Mouse (Mus musculus): ENCODE measurements around the gene Thra. TPM values are rescaled to one million over a fixed set of nuclear protein-coding genes. Genes with fewer than 3 reads are reported as not detected.
A peak's percentile ranks its signal among the peaks of the same experiment; 100 is the strongest.

The Thra gene
- total and polyA plus RNA-seq, 3 experiments: 22.0 to 50.9 TPM; not detected in 1

DNA sequence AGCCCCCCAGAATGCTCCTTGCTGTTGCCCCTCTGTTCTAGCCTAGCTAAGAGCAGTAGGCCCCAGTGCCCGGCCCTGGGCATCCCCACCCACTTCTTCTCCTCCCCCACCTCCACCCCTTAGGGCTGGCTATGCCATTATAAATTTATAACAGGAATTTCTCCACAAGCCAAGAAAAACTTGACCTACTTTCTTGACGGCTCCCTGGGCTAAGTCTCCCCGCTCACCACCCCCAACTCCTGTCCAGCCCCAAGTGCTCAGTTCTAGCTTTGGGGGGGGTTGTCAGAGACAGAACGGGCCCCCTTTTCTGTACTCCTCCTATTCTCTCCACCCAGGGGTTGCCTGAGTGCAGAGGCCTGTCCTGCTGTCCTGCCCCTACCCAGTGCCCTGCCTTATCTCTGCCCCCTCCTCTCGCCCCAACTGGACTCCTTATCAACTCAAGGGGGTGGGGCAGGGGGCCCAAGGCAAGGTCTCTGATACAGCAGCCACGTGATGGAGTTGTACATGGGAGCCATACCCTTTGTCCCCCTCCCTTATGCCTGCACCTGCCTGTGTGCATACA, 10.9 kb downstream of the Thra start:
- Histone ChIP-seq H3K4me1 (ENCODE audit: control insufficient read depth in 1 of 2, insufficient read depth in 2 of 2, low read length in 2 of 2) (peaks cover 63 to 72% of the 10 kb centered on the region in 2 experiments), H3K9ac (ENCODE audit: control insufficient read depth, low read depth, low read length, poor library complexity, severe bottlenecking) (peak overlapping the region; percentile 51), H3K9me3 (replicated peaks; ENCODE audit: insufficient read depth, low read length) (no peaks in the 10 kb centered on the region), H3K36me3 (ENCODE audit: control insufficient read depth in 1 of 2, insufficient read depth in 2 of 2, low read length in 2 of 2) (peaks cover 0 to 56% of the 10 kb centered on the region in 2 experiments; a peak in 2 of 4 replicates), H3K27ac (ENCODE audit: control insufficient read depth, low read depth, low read length) (peak overlapping the region; percentile 58), H3K27me3 (ENCODE audit: control insufficient read depth in 1 of 2, insufficient read depth in 2 of 2, low read length in 2 of 2) (no peaks in the 10 kb centered on the region), H3K4me3 (ENCODE audit: control insufficient read depth in 1 of 2, insufficient read depth in 1 of 2, low read depth in 2 of 2, low read length in 2 of 2) (peak overlapping the region in 1 of 2 experiments; percentile 18; a peak in 1 of 4 replicates), H3K79me2 (ENCODE audit: control insufficient read depth, insufficient read depth, low read length, poor library complexity) (peaks cover 6% of the 10 kb centered on the region)
- peak; percentile 68 for DNase-seq (ENCODE audit: low read depth, low spot score)
- peak; percentile 99 for TF ChIP-seq MAZ (IDR thresholded peaks at IDR 0.05; ENCODE audit: low read depth, low read length)
- TF ChIP-seq TAL1 (IDR thresholded peaks at IDR 0.05; ENCODE audit: low read length): no peak
- TF ChIP-seq ZC3H11A (IDR thresholded peaks at IDR 0.05; ENCODE audit: low read depth, low read length): no peak
- TF ChIP-seq ZMIZ1 (IDR thresholded peaks at IDR 0.05; ENCODE audit: low read depth, low read length): no peak
- peak; percentile 51; the same call in 1 of the 2 replicates for TF ChIP-seq RCOR1 (IDR thresholded peaks at IDR 0.05; ENCODE audit: low read depth, low read length)
- TF ChIP-seq NELFE (IDR thresholded peaks at IDR 0.05; ENCODE audit: low read depth, low read length): no peak
- TF ChIP-seq BHLHE40 (IDR thresholded peaks at IDR 0.05; ENCODE audit: borderline replicate concordance, low read depth, low read length): peak; percentile 92
- 0 out of 2 replicates have a peak, but pooled peaks have one; percentile 6 for TF ChIP-seq TBP (IDR thresholded peaks at IDR 0.05; ENCODE audit: low read depth, low read length)
- no peak for TF ChIP-seq GABPA (IDR thresholded peaks at IDR 0.05; ENCODE audit: low read depth, low read length)
- no peak; the same call in 1 of the 2 replicates for TF ChIP-seq KAT2A (conservative IDR thresholded peaks at IDR 0.05; ENCODE audit: low read depth, low read length)
- TF ChIP-seq JUND (IDR thresholded peaks at IDR 0.05; ENCODE audit: low read depth, low read length): no peak
- TF ChIP-seq MAFK (IDR thresholded peaks at IDR 0.05; ENCODE audit: borderline replicate concordance, low read depth, low read length): peak; percentile 30; the same call in 1 of the 2 replicates
- TF ChIP-seq CTCF (IDR thresholded peaks at IDR 0.05 in 2 of 3, conservative IDR thresholded peaks at IDR 0.05 in 1 of 3; ENCODE audit: control insufficient read depth in 1 of 3, insufficient read depth in 1 of 3, low read depth in 2 of 3, low read length in 3 of 3, poor library complexity in 1 of 3, severe bottlenecking in 1 of 3): no peak
- TF ChIP-seq POLR2AphosphoS5 (IDR thresholded peaks at IDR 0.05; ENCODE audit: borderline replicate concordance, low read depth, low read length): no peak
- 0 out of 2 replicates have a peak, but pooled peaks have one; percentile 12 for TF ChIP-seq ELF1 (IDR thresholded peaks at IDR 0.05; ENCODE audit: low read depth, low read length)
- TF ChIP-seq USF1 (IDR thresholded peaks at IDR 0.05; ENCODE audit: low read depth, low read length): peak; percentile 97
- TF ChIP-seq MYB (IDR thresholded peaks at IDR 0.05; ENCODE audit: low read depth, low read length): peak; percentile 39; the same call in 1 of the 2 replicates
- TF ChIP-seq MEF2A (IDR thresholded peaks at IDR 0.05; ENCODE audit: extremely low read depth, insufficient replicate concordance, low read depth, low read length, poor library complexity, severe bottlenecking): no peak
- no peak for TF ChIP-seq CHD1 (IDR thresholded peaks at IDR 0.05; ENCODE audit: low read depth, low read length)
- peak in 1 of 2 experiments; percentile 42; a peak in 1 of 4 replicates for TF ChIP-seq POLR2A (IDR thresholded peaks at IDR 0.05; ENCODE audit: control insufficient read depth in 1 of 2, insufficient read depth in 1 of 2, low read depth in 1 of 2, low read length in 2 of 2, poor library complexity in 1 of 2)
- 0 out of 2 replicates have a peak, but pooled peaks have one; percentile 23 for TF ChIP-seq NRF1 (IDR thresholded peaks at IDR 0.05; ENCODE audit: insufficient read depth, low read depth, low read length, poor library complexity, severe bottlenecking)
- TF ChIP-seq TCF12 (IDR thresholded peaks at IDR 0.05; ENCODE audit: low read depth, low read length): peak; percentile 86
- peak in 1 of 2 experiments; percentile 79; a peak in 2 of 4 replicates for TF ChIP-seq USF2 (IDR thresholded peaks at IDR 0.05; ENCODE audit: borderline replicate concordance in 1 of 2, insufficient read depth in 1 of 2, low read depth in 1 of 2, low read length in 2 of 2)
- no peak for TF ChIP-seq E2F4 (IDR thresholded peaks at IDR 0.05; ENCODE audit: borderline replicate concordance, low read depth, low read length)
- TF ChIP-seq UBTF (IDR thresholded peaks at IDR 0.05; ENCODE audit: borderline replicate concordance, insufficient read depth, low read depth, low read length): no peak
- TF ChIP-seq EP300 (IDR thresholded peaks at IDR 0.05; ENCODE audit: low read depth in 1 of 2, low read length in 2 of 2): peak; percentile 67 to 91
- TF ChIP-seq ETS1 (IDR thresholded peaks at IDR 0.05; ENCODE audit: low read depth, low read length): peak; percentile 88
- TF ChIP-seq SMC3 (IDR thresholded peaks at IDR 0.05; ENCODE audit: low read depth, low read length): no peak
- no peak for TF ChIP-seq ZKSCAN1 (IDR thresholded peaks at IDR 0.05; ENCODE audit: low read depth, low read length)
- peak; percentile 89 for TF ChIP-seq MAX (IDR thresholded peaks at IDR 0.05; ENCODE audit: low read length)
- peak; percentile 82 for TF ChIP-seq GATA1 (IDR thresholded peaks at IDR 0.05; ENCODE audit: low read depth, low read length)
- TF ChIP-seq CHD2 (IDR thresholded peaks at IDR 0.05; ENCODE audit: low read length): peak; percentile 18; the same call in 1 of the 2 replicates
- peak; percentile 87 for TF ChIP-seq SIN3A (IDR thresholded peaks at IDR 0.05; ENCODE audit: low read length)
- TF ChIP-seq ZNF384 (IDR thresholded peaks at IDR 0.05; ENCODE audit: low read depth, low read length): no peak
- TF ChIP-seq MYC (IDR thresholded peaks at IDR 0.05; ENCODE audit: low read depth, low read length): peak; percentile 72; the same call in 1 of the 2 replicates
- TF ChIP-seq POLR2AphosphoS2 (IDR thresholded peaks at IDR 0.05; ENCODE audit: low read length): peak; percentile 45; the same call in 1 of the 2 replicates

All from MEL (cell line).